Mouse (Mus musculus): ENCODE measurements around the gene Stt3b.

Gene Stt3b

GRCm38 (mm10) chr9:115215830-115216701, 94.2 kb downstream of the Stt3b start:
- in situ Hi-C loops (cut with MboI; ENCODE audit: low sequenced_read_pairs): no loop called here

GRCm38 (mm10) chr9:115214572-115215571, 95.3 kb downstream of the Stt3b start:
- in situ Hi-C loops (cut with MboI; ENCODE audit: low sequenced_read_pairs): no loop called here

DNA sequence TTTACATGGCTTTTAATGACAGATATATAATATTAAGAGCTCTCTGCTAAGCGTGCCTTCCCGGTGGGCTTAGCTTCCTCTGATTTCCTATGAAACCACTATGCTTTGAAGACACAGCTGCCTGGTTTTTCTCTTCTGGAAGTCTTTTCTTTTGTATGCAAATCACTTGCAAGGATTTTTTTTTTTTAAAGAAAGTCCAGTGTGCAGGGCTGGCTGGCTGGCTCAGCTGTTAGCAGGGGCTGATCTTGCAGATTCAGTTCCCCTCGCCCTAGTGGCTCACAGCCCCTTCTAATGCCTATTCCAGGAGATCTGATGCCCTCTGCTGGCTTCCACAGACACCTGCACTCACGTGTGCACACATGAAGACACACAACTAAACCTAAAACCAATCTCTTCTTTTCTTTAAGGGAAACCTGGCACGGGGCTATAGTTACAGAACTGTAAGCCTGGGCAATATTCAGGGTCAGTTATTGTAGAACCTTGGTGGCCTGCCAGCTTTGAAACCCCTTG, 96.4 kb downstream of the Stt3b start:
- in situ Hi-C loops (cut with MboI; ENCODE audit: low sequenced_read_pairs): no loop called here

DNA sequence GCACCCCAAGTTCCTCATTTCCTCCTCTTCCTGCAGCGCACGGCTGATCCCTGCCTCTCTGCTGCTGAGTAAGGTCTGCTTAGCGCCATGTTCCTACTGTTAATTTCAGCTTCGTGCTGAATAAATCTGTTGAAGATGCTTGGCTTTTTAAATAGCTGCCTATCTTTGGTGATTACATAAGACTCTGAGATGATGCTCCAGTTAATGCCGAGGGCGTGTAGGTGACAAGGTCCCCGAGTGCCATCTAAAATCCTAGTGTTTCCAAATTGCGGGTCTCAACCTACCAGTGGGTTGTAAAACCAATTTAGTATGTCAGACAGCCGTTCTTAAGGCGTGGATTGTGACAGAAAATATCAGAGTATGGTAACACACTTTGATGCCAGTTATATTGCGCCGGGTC, 99.7 kb downstream of the Stt3b start:
- in situ Hi-C loops (cut with MboI; ENCODE audit: low sequenced_read_pairs): no loop called here

GRCm38 (mm10) chr9:115209737-115210136, 100.5 kb downstream of the Stt3b start:
- in situ Hi-C loops (cut with MboI; ENCODE audit: low sequenced_read_pairs): no loop called here

GRCm38 (mm10) chr9:115206219-115206618, 104.0 kb downstream of the Stt3b start:
- in situ Hi-C loops (cut with MboI; ENCODE audit: low sequenced_read_pairs): no loop called here

- in situ Hi-C loops (cut with MboI; ENCODE audit: low sequenced_read_pairs): no loop called here
These were observed 104.7 kb downstream of the Stt3b start for GRCm38 (mm10) chr9:115205491-115205890.

DNA sequence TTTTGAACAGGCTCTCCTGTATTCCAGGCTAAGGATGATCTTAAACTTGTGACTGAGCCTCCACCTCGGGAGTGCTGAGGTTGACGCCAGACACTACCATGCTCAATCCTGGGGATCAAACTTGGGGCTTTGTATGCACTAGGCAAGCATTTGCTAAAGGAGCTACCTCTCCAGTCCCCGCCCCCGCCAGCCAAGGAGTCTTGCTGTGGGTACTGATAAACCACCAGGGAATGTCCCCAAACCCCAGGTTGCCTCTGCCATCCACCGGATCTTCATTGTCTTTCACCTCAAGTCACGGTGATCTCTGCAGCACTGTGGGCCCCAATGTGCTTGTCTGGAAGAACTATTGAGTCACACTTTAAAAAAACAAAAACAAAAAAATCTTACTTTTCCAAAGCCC, 107.1 kb downstream of the Stt3b start:
- in situ Hi-C loops (cut with MboI; ENCODE audit: low sequenced_read_pairs): no loop called here

DNA sequence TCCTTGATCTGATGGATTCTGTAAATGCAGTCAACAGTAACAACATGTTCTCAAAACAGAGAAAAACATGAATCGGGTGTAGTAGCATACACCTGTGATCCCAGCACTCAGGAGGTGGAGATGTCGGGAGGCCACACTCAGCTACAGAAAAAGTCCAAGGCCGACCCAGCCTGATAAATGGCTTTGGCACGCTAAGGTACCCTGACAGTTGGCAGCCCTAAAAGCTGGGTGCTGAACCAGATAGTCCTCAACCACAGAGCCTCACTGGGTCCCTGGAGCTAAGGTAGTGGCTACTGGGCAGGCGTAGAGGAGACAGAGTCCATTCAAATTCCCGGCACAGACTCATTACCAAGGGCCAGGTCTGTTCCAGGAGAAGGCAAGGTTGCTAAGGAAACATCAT, 109.0 kb downstream of the Stt3b start:
- in situ Hi-C loops (cut with MboI; ENCODE audit: low sequenced_read_pairs): no loop called here

DNA sequence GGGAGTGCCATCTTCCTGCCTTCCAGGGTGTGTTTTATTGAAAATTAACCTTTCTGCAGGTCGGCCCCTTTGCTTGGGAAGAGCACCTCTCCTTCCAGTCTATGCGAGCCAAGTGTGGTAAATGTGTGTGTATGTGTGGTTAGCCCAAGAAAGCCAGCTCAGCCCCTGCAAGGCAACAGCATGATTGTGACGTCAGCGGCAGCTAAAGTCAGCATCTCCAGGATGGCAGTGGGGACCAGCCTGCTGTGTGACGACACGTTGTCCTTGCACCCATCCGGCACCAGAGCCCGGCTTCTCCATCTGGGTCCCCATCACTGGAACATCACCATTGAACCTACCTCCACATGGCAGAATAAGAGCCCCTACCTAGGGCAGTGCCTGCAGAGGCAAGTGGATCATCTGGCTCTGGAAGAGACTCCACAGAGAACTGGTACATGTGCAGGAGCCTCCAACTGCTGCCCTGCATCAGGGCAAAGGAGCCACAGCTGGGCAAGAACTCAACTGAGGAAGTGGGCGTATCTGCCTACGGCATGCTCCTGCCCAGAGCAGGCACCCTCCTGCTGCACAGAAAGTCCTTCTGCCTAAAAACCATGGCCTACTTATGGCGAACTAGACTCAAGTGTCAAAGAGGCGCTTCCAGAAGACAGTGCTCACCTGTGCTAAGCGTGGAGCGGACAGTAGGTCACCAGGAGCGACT, 109.9 kb downstream of the Stt3b start:
- in situ Hi-C loops (cut with MboI; ENCODE audit: low sequenced_read_pairs): no loop called here

DNA sequence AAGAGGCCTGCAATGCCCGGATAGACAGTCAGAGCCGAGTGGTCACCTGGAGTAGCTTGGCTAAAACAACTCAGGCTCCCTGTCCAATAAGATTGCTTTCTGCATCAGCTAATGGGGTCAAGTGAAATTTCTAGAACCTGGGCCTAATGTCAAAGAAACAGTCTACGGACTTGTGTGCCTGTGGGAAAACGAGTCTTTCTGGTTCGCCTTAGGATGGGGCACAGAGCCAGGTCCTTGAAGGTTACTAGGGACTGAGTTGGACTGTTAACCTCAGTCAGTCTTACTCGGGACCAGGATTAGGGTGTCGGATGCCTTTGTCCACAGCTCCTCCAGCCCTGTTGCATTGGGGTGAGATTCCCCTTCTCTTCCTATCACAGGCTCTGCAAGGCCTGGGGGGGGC, 113.1 kb downstream of the Stt3b start:
- in situ Hi-C loops (cut with MboI; ENCODE audit: low sequenced_read_pairs): no loop called here

GRCm38 (mm10) chr9:115192890-115193289, 117.3 kb downstream of the Stt3b start:
- in situ Hi-C loops (cut with MboI; ENCODE audit: low sequenced_read_pairs): no loop called here
